Mouse (Mus musculus): ENCODE results near the gene Olfr1229.

- TF ChIP-seq CTCF (IDR thresholded peaks at IDR 0.05; ENCODE audit: low read depth) = no peak
- no peak for TF ChIP-seq EP300 (IDR thresholded peaks at IDR 0.05; ENCODE audit: low read depth)
Observed at GRCm38 (mm10) chr2:89306974-89307373, 19.2 kb upstream of the Olfr1229 start, which contains the start of gene Olfr1231.
